Mouse (Mus musculus): Measurements from ENCODE around the gene 4930467E23Rik.
"Not testable (repeated sequence)": the region's sequence is repeated elsewhere in the genome, so short reads cannot be mapped to it uniquely, and the experiment has no call there.

Gene 4930467E23Rik

DNA sequence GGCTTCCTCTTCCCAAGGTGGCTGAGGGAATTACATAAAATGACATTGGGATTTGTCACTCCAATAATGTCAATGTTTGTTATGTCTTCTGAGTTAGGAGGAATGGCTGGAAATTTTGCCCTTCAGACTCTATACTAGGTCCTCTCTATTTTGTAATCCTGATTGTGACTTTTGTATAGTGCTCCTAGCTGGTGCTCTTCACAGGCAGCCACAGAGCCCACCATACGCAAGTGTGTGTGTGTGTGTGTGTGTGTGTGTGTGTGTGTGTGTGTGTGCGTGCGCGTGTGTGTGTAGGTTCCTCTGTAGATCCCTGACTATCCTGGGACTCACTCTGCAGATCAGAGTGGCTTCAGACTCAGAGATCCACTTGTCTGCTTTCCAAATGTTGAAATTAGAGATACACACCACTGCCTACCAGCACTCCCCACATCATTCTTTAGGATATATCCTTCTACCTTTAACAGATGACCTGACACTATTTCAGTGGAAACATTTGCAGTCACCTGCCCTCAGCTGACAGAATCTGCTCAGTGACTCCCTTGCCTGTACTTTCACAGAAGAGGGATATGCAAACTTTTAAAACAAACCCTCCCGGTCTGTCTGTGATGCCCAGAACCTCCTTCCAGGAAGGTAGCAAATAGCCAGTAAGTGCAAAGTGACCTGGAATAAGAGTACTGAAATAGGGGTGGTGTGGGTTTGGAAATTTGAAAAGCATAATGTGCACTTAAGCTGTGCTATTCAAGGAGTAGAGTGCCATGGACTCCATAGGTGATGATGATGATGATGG is 52.1 kb downstream of the 4930467E23Rik start:
- DNase-seq: not testable (repeated sequence)

DNA sequence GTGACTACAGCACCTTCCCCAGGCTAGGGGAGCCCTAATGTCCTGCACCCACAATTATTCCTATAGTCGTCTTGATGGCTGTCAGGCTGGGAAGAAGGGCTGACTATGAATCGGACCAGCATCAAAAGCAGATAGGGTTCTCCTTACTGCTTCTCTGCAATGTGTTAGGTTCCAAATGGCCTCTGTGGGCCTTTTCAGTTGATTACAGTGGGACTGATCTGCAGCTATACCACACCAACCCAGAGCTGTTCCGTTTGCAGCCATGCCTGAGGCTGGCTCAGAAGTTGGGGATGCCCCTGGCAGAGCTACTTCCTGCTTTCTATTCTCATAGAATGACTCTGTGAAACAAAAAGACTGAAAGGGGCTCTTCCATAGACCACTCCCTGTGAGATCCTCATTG is 53.4 kb downstream of the 4930467E23Rik start:
- not testable (repeated sequence) for DNase-seq

DNA sequence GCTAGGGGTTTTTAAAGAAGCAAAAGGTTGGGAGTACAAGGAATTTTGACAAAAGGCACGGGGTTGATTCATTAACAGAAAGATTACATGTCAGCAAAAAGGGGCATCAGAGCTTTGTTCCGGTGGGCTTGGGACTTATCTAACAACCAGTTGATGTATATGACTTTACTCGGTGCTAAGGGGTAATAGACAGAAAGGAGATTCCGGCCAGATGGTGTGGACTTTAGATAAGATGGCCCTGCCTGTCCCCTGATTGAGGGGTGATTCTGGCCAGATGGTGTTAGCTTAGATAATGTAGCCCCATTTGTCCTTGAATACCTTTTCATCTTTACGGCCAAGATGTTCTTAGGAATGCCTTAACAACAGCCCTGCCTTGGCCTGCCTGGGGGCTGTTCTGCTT is 54.5 kb downstream of the 4930467E23Rik start:
- DNase-seq: not testable (repeated sequence)

DNA sequence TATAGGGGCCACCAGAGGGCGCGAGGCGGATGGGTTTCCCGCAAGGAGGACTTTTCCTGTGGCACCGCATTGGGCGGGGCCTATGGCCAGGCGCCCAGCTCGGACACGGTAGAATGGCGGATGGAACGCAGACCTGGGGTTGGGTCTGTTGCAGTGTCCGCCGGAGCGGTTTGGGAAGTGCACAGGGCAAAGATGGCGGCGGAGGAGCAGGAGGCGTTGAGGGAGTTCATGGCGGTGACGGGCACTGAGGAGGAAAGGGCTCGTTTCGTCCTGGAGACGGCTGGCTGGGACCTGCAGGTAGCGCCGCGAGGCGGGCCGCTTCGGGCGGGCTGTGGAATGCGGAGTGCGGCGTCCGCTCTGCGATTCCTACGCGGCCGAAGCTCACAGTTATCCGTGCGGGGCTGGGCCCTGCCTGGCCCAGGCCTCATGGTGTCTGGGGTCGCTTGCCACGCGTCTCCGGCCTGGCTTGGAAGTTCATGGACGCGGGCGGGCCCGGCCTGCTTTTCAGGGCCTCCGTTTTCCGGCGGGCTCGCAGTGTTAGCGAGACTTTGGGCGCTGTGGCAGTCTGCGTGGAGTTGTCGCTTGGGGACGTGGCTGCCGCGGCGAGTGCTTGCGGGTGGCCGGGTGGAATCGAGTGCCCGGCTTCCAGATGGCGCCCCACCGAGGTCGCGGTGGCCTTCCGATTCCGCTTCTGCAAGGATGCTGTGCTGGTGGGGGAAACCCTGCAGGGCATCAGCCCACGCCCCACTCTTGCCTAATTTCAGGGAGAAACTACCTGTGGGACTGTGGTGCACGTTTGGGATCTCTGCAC is 55.4 kb downstream of the 4930467E23Rik start:
- DNase-seq: peak; percentile 98

DNA sequence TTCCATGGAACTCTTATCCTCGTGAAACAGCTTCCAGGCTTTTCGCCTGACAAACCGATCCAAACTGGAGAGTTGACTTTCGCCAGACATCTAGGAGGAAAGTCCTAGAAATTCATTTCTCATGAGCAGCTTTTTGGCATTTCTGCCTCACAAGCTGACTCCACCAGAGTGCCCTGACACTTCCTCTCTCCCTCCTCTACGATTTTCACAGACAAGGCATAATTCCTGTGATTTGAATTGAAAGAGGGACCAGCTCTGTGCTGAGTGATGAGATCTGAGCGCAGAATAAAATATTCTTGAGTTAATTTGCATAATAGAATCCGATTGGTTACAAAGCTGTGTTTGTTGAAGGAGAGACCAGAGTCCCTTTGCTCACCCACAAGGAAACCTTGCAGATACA is 63.3 kb downstream of the 4930467E23Rik start:
- DNase-seq: not testable (repeated sequence)
